Mouse (Mus musculus) urinary bladder, postnatal 4 days (tissue): ENCODE measurements around the gene Yif1a.

Source experiments
- DNase-seq, 2 experiments: peaks; one replicate each; pipeline ENCODE4 v3.0.0; 2021 to 2022; ENCODE audit warnings: low spot score in 2 of 2

Yif1a gene

DNA sequence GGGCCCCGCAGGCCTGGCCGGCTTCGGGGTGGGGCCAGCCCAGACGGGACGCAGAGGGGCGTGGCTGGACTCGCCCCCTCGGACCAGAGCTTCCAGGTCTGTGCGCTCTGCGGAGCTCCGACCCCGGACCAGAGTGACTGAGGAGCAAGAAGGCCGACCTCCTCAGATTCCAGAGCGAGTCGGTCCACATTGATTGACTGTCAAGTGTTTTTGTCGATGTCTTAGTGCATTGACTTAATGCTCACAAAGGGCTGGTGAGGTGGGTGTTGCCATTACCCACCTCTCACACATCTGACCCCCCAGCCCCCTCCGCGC is 30.0 kb downstream of the Yif1a start, which contains the start of gene Klc2:
Klc2 (minus strand) TSS at position 177 of the 315 bp plus-strand sequence.
- no peak for DNase-seq

- DNase-seq, result no peak
These were observed 34.2 kb downstream of the Yif1a start for GRCm38 (mm10) chr19:5122492-5122891.

GRCm38 (mm10) chr19:5123241-5123640 is 34.9 kb downstream of the Yif1a start:
- DNase-seq, result no peak

GRCm38 (mm10) chr19:5124055-5124614 is 35.8 kb downstream of the Yif1a start:
- DNase-seq, result no peak

GRCm38 (mm10) chr19:5129770-5130169 is 41.4 kb downstream of the Yif1a start:
- DNase-seq, result no peak

DNA sequence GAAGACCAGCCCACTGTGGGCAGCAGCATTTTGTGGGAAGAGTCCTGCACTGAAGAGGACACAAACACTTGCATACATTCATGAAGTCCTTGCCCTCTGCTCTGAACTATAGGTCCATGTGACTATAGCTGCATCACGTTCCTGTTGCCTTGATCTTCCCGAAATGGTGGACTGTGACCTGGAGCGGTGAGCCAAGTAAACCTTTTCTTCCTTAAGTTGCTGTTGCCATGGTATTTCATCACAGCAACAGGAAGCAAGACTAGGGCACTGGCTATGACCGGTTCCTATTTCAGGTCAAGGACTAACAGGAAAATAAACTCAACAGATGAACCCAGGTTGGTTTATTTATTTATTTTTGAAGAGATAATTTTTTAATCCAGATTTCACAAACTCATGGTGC is 42.9 kb downstream of the Yif1a start:
- no peak for DNase-seq

DNA sequence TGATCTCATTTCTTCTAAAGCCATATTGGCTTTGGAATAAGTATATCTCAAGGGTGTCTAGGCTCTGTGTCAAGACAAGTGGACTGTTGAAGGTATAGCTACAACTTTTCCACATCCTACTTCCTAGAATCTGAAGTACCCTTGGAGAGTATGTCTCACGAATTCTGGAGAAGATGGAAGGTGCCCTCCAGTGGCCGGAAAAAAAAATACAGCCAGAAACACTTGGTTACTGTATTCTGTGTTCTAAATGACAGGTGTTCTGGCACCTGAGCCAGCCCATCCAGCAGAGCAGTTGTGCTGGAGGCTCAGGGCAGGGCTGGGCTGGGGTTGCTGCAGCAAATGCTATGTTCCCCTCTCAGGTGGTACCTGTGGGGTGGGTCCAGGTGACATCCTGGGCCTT is 51.3 kb downstream of the Yif1a start:
- no peak for DNase-seq
